ENCODE assay signal across 9 mouse cellular contexts in genomic region chr2:101705941-101706485, GRCm38 (mm10). TPM values are rescaled to one million over a fixed set of nuclear protein-coding genes. Genes with fewer than 3 reads are reported as not detected.
DNase-seq lines count a peak whose midpoint lies in the region; TF ChIP-seq lines count a peak whose summit lies in the region.
"Had no signal": no experiment of that assay in that cellular context is flagged by ENCODE, and none has a peak within 500 bp of the region (broad histone marks: within the 10 kb centered on the region; RNA-seq: fewer than 3 reads in every experiment).

No protein-coding gene starts in this region.

- peak; percentile 66 for TF ChIP-seq CTCF in gastrocnemius, adult 2 months (IDR thresholded peaks at IDR 0.05)
- peak; percentile 76 for TF ChIP-seq CTCF in left cerebral cortex, adult 2 months (IDR thresholded peaks at IDR 0.05)

- intact Hi-C loops in gastrocnemius, adult 2 months (cut with DNase I) = loop anchor here (5.0 kb wide), 1 partner anchor 121 kb away; no protein-coding TSS in a partner anchor
- intact Hi-C loops in left cerebral cortex, adult 2 months (cut with DNase I) = loop anchor here (2.0 to 5.0 kb wide), 3 partner anchors 121 to 746 kb away; partner anchors contain the start of gene Fjx1
- intact Hi-C loops in left cerebral cortex, postnatal 4 days (cut with DNase I) = loop anchor here (5.0 kb wide), 1 partner anchor 746 kb away; the partner anchor contains the start of gene Fjx1

- H3K27ac ChIP-seq in gastrocnemius, adult 2 months = no peak overlapping the region
- no peak overlapping the region for H3K27ac ChIP-seq in left cerebral cortex, adult 2 months
- H3K27ac ChIP-seq: embryonic facial prominence, embryonic 13.5 days had no signal

- DNase-seq in gastrocnemius, adult 2 months = no peak
- no peak for DNase-seq in gastrocnemius, adult 18-20 months (ENCODE audit: low spot score)
- DNase-seq in left cerebral cortex, adult 2 months (ENCODE audit: extremely low spot score in 1 of 2, low spot score in 2 of 2) = no peak
- no peak for DNase-seq in left cerebral cortex, postnatal 4 days
- peak; percentile 32 for DNase-seq in A20 (ENCODE audit: low read depth, low spot score)
- DNase-seq in embryo, embryonic 9.5 days (ENCODE audit: extremely low spot score) = peak; percentile 21
- no peak for DNase-seq in adrenal gland, postnatal 36 days
- DNase-seq in ovary, postnatal 10 days (ENCODE audit: low spot score) = no peak

- no peak overlapping the region for H3K4me3 ChIP-seq in gastrocnemius, adult 2 months
- no peak overlapping the region for H3K4me3 ChIP-seq in left cerebral cortex, adult 2 months
- H3K4me3 ChIP-seq: embryonic facial prominence, embryonic 13.5 days had no signal

RNA-seq across cellular contexts. Expression of gene Traf6, which starts 27.8 kb away (rescaled TPM):
- total RNA-seq in gastrocnemius, adult 2 months (2021) = 10 to 100 TPM in 1 of 2 experiments, 1 to 10 TPM in 1; 9.1 to 11.0 TPM
- total RNA-seq in gastrocnemius, adult 18-20 months (2021) = 10 to 100 TPM; 10.2 to 11.4 TPM
- total RNA-seq in left cerebral cortex, adult 2 months (2021) = 10 to 100 TPM; 12.6 to 12.9 TPM
- total RNA-seq in left cerebral cortex, postnatal 4 days (2021) = 10 to 100 TPM; 13.9 to 17.7 TPM
- total RNA-seq in adrenal gland, postnatal 36 days (2021) = 10 to 100 TPM; 19.2 to 20.6 TPM

RNA-seq across cellular contexts. Expression of gene B230118H07Rik, which starts 56.7 kb away (rescaled TPM):
- total RNA-seq in gastrocnemius, adult 2 months (2021) = 10 to 100 TPM; 79.3 to 89.4 TPM
- total RNA-seq in gastrocnemius, adult 18-20 months (2021) = 10 to 100 TPM; 81.0 to 87.2 TPM
- 10 to 100 TPM; 28.6 to 30.2 TPM for total RNA-seq in left cerebral cortex, adult 2 months (2021)
- total RNA-seq in left cerebral cortex, postnatal 4 days (2021) = 10 to 100 TPM; 21.1 to 24.9 TPM
- 10 to 100 TPM; 19.7 to 34.6 TPM for total RNA-seq in adrenal gland, postnatal 36 days (2021)

RNA-seq across cellular contexts. Expression of gene Rag1, which starts 56.7 kb away (rescaled TPM):
- total RNA-seq in gastrocnemius, adult 2 months (2021) = not detected
- not detected for total RNA-seq in gastrocnemius, adult 18-20 months (2021)
- total RNA-seq in left cerebral cortex, adult 2 months (2021) = under 1 TPM; 0.19 to 0.25 TPM
- total RNA-seq in left cerebral cortex, postnatal 4 days (2021) = under 1 TPM; 0.42 to 0.44 TPM
- not detected for total RNA-seq in adrenal gland, postnatal 36 days (2021)

Comparison
In these comparisons a context has a peak if more than half of its experiments do, and no peak if none do; other contexts are left out.
1. DNase-seq: peak in A20 (single experiment) and embryo, embryonic 9.5 days (single experiment); none in gastrocnemius, adult 2 months (single experiment), gastrocnemius, adult 18-20 months (single experiment), left cerebral cortex, adult 2 months (0 of 2), left cerebral cortex, postnatal 4 days (single experiment), adrenal gland, postnatal 36 days (0 of 2) and ovary, postnatal 10 days (single experiment).